Mouse (Mus musculus): ENCODE results near the gene Rims1.

Rims1 gene

DNA sequence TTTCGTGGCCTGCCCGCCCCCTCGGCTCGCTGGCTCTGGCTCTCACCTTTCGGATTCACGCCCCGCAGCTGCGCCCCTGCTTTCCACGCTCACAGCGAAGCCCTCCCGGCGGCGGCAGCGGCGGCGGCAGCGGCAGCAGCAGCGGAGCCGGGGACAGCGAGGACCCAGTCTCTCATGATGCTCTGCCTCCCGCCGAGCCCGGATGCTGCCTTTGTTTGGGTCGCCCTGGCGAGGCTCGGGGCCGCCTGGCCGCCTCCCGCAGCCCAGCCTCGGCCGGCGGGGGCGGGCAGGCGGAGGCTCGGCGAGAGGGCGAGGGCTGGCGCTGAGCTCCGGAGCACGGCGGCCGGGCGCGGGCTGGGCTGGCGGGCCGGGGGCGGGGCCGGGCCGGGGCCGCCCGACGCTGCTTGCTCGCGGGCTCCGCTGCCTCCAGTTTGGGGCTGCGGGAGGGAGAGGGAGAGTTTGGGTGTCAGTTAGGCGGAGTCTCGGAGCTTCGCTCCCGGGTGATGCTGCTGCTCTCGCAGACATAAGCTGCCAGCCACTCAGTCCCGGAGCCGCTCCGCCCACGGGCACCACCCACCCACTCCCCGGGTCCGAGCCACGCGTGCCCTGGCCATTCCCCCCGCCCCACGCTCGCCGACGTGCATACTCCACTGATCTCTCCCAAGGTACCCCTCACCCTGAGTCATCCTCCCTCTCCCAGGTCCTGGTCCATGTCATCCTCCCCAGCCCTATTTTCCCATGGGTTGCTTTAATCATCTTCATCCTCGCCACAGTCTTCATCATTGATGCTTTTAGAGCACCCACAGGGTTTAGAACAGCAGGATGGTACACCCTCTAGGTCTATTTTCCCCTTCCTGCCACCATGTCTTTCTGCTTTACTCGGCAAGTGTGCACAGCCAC, at the start of gene Rims1:
Gene Rims1 (minus strand): TSS at position 269 of the 900 bp plus-strand sequence.
- DNase-seq (ENCODE audit: low read depth): no peak

DNA sequence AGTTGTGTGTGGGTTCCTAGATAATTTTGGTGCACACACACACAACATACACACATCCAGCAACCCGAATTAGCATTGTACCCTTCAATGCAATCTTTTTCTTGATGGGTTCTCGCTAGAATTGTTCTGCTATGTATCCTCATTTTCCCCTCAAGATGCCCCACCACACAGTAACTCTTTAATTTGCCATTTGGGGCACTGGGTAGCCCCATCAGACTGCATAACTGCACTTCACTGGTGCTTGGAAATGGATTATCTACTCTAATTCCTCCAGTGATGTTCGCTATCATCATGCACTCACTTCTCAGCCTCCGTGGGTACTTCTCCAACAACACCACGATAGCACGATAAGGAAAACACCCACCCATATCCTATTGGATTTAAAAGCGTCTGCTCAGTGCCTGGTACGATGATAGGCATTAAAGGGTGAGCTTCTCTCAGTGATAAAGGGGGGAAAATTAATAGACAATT, 867 bp upstream of the Rims1 start:
- no peak for DNase-seq (ENCODE audit: low read depth)

DNA sequence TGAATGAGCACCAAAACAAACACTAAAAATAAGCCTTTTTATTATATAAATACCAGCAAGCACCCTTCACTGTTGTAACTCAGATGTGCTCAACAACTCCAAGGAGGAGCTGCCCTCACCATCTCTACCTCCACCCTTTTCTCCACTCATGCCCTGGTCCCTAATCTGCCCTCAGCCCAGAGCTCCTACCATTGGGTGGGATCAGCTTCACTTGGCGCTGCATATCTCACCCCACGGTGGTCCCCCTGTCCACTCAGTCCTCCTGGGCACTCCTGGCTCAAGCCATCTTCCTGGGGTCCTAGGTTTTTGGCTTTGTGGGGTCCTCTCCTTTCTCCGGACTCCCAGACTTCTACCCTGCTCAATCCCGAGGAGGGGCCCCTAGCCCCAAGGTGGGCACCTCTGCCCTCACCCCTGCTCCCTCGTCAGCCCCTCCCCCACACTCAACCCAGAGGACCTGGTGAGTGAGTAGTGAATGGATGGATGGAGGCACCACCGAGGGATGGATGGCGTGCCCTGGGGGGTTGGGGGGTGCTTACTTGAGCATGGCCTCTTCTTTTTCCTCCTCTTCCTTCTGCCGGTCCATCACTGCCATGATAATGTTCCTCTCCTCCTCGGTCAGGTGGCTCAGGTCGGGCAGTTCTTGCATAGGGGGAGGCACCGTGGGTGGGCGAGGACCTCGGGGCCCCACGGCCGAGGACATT, 619 bp downstream of the Rims1 start:
- no peak for DNase-seq (ENCODE audit: low read depth)

DNA sequence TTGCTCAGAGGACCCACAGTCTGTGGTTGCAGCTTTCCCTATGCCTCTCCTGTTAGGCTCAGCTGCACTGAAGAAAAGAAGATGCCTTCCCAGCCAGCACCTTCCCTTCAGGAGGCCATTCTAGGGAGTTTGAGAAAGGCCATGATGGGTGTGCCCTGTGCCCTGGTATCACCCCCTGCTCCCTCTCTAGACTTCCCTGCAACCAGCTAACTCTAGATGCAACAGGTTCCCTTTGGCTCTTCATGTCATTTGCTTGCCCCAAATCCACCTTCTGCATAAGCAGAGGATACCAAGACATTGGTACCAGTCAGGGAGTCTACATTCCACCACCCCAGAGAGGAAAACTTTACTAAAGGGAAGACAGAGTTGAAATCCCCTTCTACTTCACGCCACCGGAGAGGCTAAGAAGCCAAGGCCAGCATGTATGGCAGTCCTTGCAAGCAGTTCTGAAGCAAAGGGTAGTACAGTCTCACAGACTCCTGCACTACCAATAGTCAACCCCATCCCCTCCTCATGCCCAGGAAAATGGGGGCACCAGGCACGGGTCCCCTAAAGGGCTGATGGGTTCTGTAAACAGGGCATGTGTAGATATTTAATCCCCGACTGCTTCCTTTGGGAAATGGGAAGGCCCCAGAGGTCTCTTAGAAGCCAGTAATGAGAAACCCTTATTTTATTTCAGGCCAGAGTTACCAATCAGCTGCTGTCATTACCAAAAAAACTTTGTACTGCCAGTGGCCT, 1.5 kb downstream of the Rims1 start:
- DNase-seq (ENCODE audit: low read depth): no peak

DNA sequence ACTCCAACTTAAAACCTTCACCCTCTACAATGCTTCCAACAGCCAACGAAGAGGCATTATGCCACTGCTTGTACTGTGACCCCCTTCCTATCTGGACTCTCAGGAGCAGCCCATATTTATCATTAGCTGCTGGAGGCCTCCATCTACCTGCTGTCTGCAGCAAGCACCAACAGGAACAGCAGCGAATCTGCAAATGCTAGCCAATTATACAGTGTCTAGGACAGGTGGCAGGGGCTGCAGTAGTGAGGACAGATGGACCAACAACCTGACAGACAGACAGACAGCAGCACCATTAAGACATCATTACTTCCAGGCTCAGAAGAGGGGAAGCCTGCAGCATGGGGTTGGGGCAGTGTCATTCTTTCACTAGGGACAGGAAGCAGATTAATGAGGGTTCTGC, 2.3 kb downstream of the Rims1 start:
- no peak for DNase-seq (ENCODE audit: low read depth)

DNA sequence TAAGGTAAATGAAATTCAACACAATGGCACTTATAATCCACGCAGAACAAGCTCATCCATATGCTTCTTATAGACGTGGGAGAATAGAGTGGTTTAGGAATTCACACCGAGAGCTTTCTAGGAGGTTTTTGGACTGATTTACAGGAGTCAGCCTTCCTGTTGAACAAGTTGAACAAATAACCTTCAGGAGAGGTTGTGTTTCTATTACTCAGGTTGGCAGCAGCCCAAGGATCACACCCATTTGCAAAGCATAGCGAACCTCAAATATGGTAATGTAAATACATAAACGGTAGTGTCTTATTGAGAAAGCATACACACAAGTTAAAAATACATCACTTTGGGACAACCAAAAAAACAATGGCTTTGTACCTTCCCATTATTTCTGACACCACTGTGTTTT, 5.5 kb downstream of the Rims1 start:
- no peak for DNase-seq (ENCODE audit: low read depth)

DNA sequence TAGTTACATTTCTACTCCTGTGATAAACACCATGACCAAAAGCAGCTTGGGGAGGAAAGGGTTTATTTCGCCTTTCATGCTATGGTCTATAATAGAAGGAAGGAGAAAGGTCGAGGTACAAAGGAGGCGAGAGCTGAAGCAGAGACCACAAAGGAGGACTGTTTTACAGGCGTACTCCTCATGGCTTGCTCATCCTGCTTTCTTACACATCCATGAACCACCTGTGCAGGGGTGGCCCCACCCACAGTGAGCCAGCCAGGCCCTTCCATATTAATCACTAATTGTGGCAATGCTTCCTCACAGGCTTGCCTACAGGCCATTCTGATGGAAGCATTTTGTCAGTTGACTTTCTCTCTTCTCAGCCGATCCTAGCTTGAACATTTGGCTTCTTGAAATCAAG, 8.7 kb downstream of the Rims1 start:
- DNase-seq (ENCODE audit: low read depth): no peak

DNA sequence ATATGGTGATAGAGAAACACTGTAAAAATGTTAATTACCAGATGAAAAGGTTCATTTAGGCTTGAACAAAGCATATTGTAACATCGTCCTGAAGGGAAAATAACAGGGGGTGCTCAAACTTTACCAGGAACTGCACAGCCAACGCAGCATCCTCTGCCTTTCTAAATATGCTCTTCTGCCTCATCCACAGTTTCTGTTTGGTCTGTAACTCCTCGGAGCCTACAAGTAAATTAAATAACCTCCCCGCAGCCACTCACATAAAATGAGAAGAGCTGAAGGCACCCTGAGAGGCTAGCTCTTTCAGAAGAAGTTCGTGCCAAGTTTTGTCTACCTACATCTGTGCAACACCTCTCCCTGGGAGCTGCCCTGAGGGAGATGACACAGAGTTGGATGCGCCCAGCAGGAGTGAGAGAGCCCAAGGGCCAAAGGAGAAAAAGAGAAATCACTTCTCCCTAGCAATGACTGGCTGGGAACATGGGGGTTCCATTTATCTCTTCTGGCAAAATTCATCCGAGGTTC, 16.3 kb downstream of the Rims1 start:
- DNase-seq (ENCODE audit: low read depth): no peak

DNA sequence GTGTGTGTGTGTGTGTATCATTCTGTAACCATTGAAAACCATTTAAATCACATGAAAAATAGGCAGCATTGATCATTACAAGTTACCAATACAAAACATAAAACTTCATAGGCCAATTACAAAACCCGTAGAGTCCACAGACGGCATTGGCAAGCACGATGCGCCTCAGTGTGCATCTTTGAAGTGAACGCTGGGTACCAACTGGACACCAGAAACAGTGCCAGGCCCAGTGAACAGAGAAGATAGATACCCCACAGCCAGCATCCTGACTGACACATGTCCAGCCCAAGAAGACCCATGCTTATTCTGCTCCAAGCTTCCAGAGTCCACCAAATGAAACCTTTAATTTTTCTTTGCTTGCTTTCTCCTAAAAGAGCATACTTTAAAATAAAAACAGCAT, 18.2 kb downstream of the Rims1 start:
- DNase-seq (ENCODE audit: low read depth): no peak

DNA sequence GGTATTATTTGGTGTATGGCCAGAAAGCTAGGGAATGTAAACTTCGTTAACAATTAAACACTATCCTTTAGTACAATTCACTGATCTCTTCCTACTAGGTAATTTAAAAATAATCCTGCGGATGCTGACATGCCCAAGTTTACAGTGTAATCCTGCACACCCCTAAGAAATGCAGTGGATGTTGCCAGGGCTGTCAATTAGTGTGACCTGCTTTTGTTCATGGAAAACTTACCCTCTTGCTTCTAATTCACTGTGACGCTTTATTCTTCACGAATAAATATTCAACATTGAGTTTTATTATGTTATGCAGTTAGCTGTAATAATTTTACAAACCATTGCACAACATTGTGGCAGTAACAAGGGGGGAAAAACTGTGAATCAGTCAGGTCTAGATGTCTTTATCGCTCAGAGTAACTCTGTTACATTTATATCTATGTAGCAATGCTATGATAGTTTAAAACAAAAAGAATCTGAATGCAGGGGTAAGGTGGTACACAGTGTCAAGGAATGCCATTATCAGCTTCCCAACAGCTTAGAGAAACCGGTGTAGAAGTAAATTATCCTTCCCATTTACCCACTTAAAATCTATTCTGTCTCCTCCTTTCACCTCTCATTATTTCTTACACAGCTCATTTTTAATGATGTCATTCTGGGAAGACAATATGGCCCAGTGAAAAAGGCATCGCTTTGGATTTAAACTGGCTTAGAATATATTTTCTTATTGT, 35.1 kb downstream of the Rims1 start:
- DNase-seq (ENCODE audit: low read depth): no peak

DNA sequence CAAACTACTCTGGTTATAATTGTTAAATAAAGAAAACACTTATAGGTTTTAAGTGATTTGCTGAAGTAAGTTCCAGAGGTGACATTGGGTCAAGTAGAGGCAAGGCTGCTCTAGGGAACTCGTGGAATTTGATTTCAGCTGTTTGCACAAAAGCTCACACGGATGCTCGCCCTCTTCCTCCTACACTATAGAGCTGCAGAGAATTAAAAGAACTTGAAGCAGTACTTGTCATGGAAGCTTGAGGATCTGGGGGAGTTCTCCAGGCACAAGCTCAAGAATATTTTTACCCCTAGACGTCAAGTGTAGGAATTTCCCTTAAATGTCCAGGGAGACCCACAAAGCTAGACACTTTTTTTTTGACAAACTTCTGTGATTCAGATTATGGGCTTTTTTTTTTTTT, 42.4 kb downstream of the Rims1 start:
- no peak for DNase-seq (ENCODE audit: low read depth)

DNA sequence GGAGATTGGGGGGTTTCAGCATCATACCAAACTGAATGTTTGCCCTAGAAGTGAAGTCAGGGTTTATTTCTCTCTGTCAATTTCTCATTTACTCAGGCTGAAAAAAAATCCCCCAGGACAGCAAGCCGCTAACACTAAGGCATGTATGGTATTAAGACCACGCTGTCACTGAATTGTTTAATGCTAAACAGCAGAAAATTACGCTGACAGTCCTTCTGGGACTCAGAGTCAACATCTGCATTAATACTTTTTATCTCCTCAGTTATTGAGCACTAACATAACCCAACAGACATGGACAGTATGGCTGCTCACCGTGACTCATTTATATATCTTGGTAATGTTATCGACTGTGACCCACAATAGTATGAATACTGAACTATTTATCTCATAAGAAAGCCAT, 43.0 kb downstream of the Rims1 start:
- DNase-seq (ENCODE audit: low read depth): no peak

DNA sequence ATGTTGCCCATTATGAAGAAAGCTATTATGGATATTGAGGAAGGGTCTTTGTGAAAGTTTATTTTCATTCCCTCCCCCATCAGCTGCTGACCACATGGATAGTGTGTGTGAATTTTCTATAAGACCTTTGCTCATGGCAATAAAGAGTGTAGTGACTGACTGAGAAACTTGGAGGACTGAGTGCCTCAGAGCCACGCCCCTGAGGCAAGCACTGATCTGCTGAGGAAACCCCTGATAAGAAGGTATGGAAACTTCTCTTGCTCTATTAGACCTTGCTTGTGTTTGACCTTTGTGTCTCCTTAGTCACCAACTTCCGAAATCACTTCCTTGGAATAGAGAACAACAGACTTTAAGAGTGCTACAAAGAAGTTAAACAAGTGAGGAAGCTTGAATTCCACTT, 55.3 kb downstream of the Rims1 start:
- no peak for DNase-seq (ENCODE audit: low read depth)

DNA sequence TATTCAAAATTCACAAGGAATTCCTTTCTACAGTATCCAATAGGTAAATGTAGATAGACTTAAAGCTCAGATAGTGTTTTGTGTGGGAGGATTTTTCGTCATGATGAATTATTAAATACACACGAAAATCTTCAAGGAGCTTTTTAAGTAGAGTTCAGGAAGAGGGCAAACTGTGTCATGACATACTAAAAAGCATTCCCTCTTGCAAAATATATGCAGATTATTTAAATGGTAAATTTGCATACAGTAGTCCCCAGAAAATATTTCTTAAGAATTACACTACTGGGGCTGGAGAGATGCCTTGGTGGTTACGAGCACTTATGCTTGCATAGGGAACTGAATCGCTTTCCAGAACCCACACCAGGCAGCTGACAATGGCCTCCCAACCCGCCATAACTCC, 61.1 kb downstream of the Rims1 start:
- DNase-seq (ENCODE audit: low read depth): no peak

DNA sequence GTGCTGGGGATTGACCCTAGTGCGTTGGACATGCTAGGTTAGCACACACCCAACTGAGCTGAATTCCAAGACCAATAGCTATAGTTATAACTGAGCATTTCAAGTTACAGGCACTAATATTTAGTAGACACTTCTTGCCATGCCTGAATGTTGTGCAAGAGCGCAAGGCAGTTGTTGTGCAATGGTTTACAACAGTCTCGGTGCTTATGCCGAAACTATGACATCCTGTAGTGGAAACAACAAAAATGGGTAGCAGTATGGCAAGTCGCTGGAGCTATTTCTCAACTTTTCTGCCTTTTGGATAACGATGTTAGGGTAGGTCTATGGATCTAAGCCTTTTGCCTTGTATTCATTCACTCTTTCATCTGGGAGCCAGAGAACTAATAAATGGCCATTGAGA, 68.3 kb downstream of the Rims1 start:
- peak; percentile 69 for DNase-seq (ENCODE audit: low read depth)

DNA sequence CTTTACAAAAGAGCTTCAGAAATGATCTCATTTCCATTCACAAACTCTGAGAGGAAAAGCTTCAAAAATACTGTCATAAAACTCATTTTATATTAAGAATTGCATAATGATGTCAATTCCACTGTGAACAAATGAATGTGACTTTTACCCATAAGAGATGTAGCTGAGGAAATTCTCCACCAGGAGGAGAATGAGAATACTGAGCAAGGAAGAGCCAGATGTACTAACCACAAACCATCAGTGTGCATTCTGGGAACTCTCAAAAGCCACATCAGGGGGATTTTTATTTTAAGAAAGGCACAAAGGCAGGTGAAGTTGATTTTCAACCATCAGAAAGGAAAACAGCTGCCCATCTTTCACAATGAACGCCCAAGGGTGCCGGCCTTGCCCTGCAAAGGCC, 71.4 kb downstream of the Rims1 start:
- DNase-seq (ENCODE audit: low read depth): no peak

DNA sequence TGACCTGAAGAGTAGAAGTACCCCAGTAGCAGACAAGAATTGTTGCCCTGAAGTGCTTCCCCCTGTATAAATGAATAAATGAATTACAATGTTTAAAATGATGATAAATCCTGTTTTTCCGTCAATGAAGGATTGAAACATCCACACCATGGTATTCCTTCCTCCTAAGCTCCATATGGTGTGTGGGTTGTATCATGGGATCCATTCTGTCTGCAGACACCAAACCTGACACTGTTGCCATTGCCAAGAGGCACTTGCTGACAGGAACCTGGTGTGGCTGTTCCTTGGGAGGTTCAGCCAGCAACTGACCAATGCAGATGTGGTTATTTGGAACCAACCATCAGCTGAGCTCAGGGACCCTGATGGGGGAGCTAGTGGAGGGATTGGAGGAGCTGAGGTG, 72.5 kb downstream of the Rims1 start:
- no peak for DNase-seq (ENCODE audit: low read depth)

DNA sequence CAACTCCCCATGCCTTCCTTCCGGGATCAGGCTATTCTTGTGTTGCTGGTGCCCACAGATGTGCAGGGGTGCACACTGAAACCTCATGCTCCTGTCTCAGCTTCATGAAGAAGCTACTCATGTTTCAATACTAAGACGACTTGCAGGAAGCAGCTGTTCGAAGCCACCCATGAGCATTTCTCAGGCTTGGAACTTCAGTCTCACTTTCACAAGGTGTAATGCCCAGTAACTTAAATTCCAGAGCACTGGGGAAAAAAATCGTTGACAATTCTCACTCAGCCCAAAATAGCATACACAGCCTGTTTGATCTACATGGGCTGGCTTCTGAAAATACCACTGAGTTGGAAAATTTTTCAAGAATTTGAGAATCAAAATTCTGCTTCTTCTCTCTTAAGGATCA, 77.6 kb downstream of the Rims1 start:
- no peak for DNase-seq (ENCODE audit: low read depth)

DNA sequence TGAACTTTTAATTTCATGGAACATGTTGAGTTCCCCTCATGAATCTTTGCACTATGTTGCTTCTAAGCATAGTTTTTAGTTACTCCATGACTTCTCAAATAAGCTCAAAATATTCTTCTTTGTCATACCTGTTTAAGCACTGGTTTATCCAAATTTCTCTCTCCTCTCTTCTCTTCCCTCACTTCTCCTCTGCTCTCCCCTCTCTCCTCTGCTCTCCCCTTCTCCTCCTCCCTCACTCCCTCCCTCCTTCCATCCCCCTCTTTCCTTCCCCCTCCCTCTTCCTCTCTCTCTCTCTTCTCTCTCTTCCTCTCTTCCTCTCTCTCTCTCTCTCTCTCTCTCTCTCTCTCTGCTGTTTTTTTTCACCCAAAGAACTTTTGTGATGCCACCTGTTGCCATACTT, 84.1 kb downstream of the Rims1 start:
- DNase-seq (ENCODE audit: low read depth): no peak

DNA sequence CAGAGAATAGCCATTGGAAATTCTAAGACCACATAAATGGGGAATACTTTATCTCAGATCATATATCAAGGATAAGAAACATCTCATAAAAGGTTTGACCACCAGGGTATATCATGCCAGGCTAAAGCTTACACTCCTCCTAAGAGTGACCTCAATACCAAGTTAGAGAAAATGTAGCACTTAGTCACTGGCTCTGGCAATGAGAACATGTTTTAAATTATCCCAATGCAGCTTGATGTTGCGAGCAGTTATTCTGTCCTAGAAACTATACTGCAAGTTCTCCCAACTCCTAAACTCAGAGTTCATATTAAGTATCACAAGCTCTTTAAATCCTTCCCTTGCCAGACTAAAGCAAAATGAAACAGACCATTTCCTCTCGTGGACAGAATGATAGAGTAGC, 85.1 kb downstream of the Rims1 start:
- DNase-seq (ENCODE audit: low read depth): no peak

DNA sequence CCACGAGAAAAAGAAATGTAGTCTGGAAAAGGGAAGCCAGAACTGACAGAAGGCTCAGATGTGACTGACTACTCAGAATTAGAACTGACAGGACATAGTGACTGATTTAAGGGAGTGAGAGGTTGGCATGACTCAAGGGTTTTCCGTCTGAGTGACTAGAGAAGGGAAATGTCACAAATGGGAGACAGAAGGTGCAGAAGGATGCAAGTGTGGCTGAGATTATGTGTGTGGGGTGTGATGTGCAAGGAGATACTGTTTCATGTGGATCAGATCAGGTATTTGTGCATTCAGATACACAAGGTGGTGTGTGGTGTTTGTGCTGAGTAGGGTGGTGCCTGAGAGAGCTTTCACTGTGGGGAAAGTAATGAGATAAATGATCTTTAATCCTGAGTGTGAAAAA, 96.3 kb downstream of the Rims1 start:
- DNase-seq (ENCODE audit: low read depth): no peak

DNA sequence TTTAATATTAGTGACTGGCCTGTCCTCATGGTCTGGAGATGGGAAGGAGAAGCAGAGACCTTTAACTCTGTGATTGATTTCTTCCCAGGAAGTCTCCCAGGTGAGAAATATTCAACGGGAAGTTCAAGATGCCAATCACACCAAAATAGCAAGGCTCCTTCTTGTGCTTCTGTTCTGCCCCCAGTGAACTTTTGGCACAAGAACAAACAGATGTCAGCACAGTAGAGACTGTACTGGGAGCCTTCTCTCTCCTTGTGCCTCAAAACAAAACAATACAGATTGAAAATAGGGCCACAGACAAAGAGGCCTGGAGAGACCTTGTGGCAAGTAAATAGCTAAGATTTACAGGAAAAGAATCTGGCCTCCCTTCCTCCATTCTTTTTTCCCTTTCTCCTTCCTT, 110.7 kb downstream of the Rims1 start:
- no peak for DNase-seq (ENCODE audit: low read depth)
